Comparison of ENCODE assay signal across 13 mouse cellular contexts in the genomic region with DNA sequence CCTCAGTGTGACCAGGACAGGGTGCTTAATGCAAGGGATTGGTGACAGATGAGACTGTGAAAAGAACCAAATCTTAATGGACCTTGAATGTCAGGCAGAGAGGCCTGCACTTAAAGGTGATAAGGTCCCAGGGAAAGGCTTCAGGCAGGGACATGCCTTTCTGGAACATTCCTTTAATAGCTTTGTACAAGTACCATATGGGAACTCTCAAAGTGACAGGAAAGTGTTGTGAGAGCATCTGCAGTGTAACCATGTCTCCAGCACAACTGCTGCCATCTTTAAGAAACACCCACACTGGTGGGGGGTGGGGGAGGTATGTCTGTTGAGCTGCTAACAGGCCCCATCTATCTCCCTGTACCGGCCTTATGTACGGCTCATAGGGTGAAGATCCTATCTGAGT.
DNase-seq lines count a peak whose midpoint lies in the region; ATAC-seq and TF ChIP-seq lines count a peak whose summit lies in the region.
"Had no signal": no experiment of that assay in that cellular context is flagged by ENCODE, and none has a peak within 500 bp of the region (broad histone marks: within the 10 kb centered on the region; RNA-seq: fewer than 3 reads in every experiment).

No protein-coding gene starts in this region.

- no peaks in the 10 kb centered on the region for H3K27me3 ChIP-seq in forebrain, postnatal 0 days (ENCODE audit: insufficient read depth, low read length)
- peaks cover 20% of the 10 kb centered on the region for H3K27me3 ChIP-seq in forebrain, embryonic 11.5 days (ENCODE audit: control insufficient read depth, insufficient read depth, low read length)
- no peaks in the 10 kb centered on the region for H3K27me3 ChIP-seq in kidney, embryonic 15.5 days
- no peaks in the 10 kb centered on the region for H3K27me3 ChIP-seq in midbrain, postnatal 0 days (ENCODE audit: insufficient read depth, low read length)
- peaks cover 3% of the 10 kb centered on the region; the same call in 1 of the 2 replicates for H3K27me3 ChIP-seq in hindbrain, embryonic 12.5 days
- H3K27me3 ChIP-seq: liver, embryonic 13.5 days had no signal

- no peaks in the 10 kb centered on the region for H3K9me3 ChIP-seq in forebrain, postnatal 0 days (ENCODE audit: low read length)
- H3K9me3 ChIP-seq in forebrain, embryonic 11.5 days (ENCODE audit: control insufficient read depth, low read length): no peaks in the 10 kb centered on the region
- no peaks in the 10 kb centered on the region for H3K9me3 ChIP-seq in kidney, embryonic 15.5 days (replicated peaks)
- no peaks in the 10 kb centered on the region for H3K9me3 ChIP-seq in midbrain, postnatal 0 days (ENCODE audit: low read length)
- H3K9me3 ChIP-seq in hindbrain, embryonic 12.5 days (replicated peaks): no peaks in the 10 kb centered on the region
- H3K9me3 ChIP-seq: hindbrain, embryonic 10.5 days; liver, embryonic 13.5 days; midbrain, embryonic 10.5 days had no signal

- 77% methylated on average over 2 of the region's 2 CpGs for WGBS in forebrain, postnatal 0 days
- 89% methylated on average over 2 of the region's 2 CpGs for WGBS in forebrain, embryonic 11.5 days
- 31% methylated on average over 2 of the region's 2 CpGs for WGBS in kidney, embryonic 15.5 days
- 89% methylated on average over 2 of the region's 2 CpGs for WGBS in midbrain, postnatal 0 days
- 96% methylated on average over 2 of the region's 2 CpGs for WGBS in hindbrain, embryonic 12.5 days

- no peak overlapping the region for H3K4me2 ChIP-seq in forebrain, postnatal 0 days (ENCODE audit: low read depth)
- no peak overlapping the region for H3K4me2 ChIP-seq in forebrain, embryonic 11.5 days (ENCODE audit: low read depth, low read length, severe bottlenecking)
- H3K4me2 ChIP-seq in kidney, embryonic 15.5 days: no peak overlapping the region
- H3K4me2 ChIP-seq in midbrain, postnatal 0 days (ENCODE audit: low read depth, low read length, poor library complexity, severe bottlenecking): no peak overlapping the region
- no peak overlapping the region for H3K4me2 ChIP-seq in hindbrain, embryonic 12.5 days (replicated peaks)
- H3K4me2 ChIP-seq: liver, embryonic 13.5 days had no signal

- no peaks in the 10 kb centered on the region for H3K36me3 ChIP-seq in forebrain, postnatal 0 days (ENCODE audit: insufficient read depth)
- no peaks in the 10 kb centered on the region for H3K36me3 ChIP-seq in forebrain, embryonic 11.5 days (ENCODE audit: control insufficient read depth, insufficient read depth, low read length)
- H3K36me3 ChIP-seq in kidney, embryonic 15.5 days: no peaks in the 10 kb centered on the region
- H3K36me3 ChIP-seq in midbrain, postnatal 0 days (ENCODE audit: insufficient read depth, low read length): no peaks in the 10 kb centered on the region
- H3K36me3 ChIP-seq in hindbrain, embryonic 12.5 days: no peaks in the 10 kb centered on the region
- H3K36me3 ChIP-seq: G1E; hindbrain, embryonic 10.5 days; liver, embryonic 13.5 days; midbrain, embryonic 10.5 days had no signal

- TF ChIP-seq CTCF in forebrain, postnatal 0 days (IDR thresholded peaks at IDR 0.05; ENCODE audit: low read depth): no peak
- TF ChIP-seq CTCF in midbrain, postnatal 0 days (IDR thresholded peaks at IDR 0.05): no peak

- peaks cover 4% of the 10 kb centered on the region for H3K4me1 ChIP-seq in forebrain, postnatal 0 days (ENCODE audit: insufficient read depth)
- H3K4me1 ChIP-seq in forebrain, embryonic 11.5 days (replicated peaks; ENCODE audit: control insufficient read depth, insufficient read depth, low read length): peaks cover 14% of the 10 kb centered on the region; the same call in 1 of the 2 replicates
- peaks cover 46% of the 10 kb centered on the region for H3K4me1 ChIP-seq in kidney, embryonic 15.5 days
- no peaks in the 10 kb centered on the region for H3K4me1 ChIP-seq in midbrain, postnatal 0 days (ENCODE audit: insufficient read depth, low read length)
- H3K4me1 ChIP-seq in hindbrain, embryonic 12.5 days: peaks cover 28% of the 10 kb centered on the region
- H3K4me1 ChIP-seq: liver, embryonic 13.5 days had no signal

- H3K9ac ChIP-seq in forebrain, postnatal 0 days: no peak overlapping the region
- H3K9ac ChIP-seq in forebrain, embryonic 11.5 days (ENCODE audit: low read length): no peak overlapping the region
- no peak overlapping the region for H3K9ac ChIP-seq in kidney, embryonic 15.5 days
- H3K9ac ChIP-seq in midbrain, postnatal 0 days (replicated peaks; ENCODE audit: low read length, poor library complexity, severe bottlenecking): no peak overlapping the region
- H3K9ac ChIP-seq in hindbrain, embryonic 12.5 days: no peak overlapping the region
- H3K9ac ChIP-seq: liver, embryonic 13.5 days had no signal

- no peak overlapping the region for H3K27ac ChIP-seq in forebrain, postnatal 0 days (ENCODE audit: low read depth, low read length)
- H3K27ac ChIP-seq in forebrain, embryonic 11.5 days (ENCODE audit: low read depth, low read length): no peak overlapping the region
- H3K27ac ChIP-seq in kidney, embryonic 15.5 days: no peak overlapping the region
- H3K27ac ChIP-seq in midbrain, postnatal 0 days (ENCODE audit: low read depth, low read length): no peak overlapping the region
- no peak overlapping the region for H3K27ac ChIP-seq in hindbrain, embryonic 12.5 days
- H3K27ac ChIP-seq: hindbrain, embryonic 10.5 days; liver, embryonic 13.5 days; midbrain, embryonic 10.5 days had no signal

- peak; percentile 21 for DNase-seq in forebrain, postnatal 0 days
- no peak for DNase-seq in forebrain, embryonic 11.5 days (ENCODE audit: low spot score)
- no peak for DNase-seq in kidney, adult 11 months
- peak; percentile 21 for DNase-seq in kidney, postnatal 14 days
- peak; percentile 39 for DNase-seq in lung, postnatal 25 days (ENCODE audit: low spot score)
- DNase-seq in midbrain, postnatal 0 days (ENCODE audit: low spot score): no peak
- DNase-seq: cerebellum, postnatal 25 days; liver, embryonic 13.5 days had no signal

- peak; percentile 20; the same call in 1 of the 2 replicates for ATAC-seq in forebrain, postnatal 0 days
- no peak for ATAC-seq in forebrain, embryonic 11.5 days (replicated peaks; ENCODE audit: low FRiP score)
- ATAC-seq in kidney, embryonic 15.5 days (replicated peaks; ENCODE audit: low FRiP score): peak; percentile 44; the same call in 1 of the 2 replicates
- no peak for ATAC-seq in midbrain, postnatal 0 days (ENCODE audit: low FRiP score)
- ATAC-seq in hindbrain, embryonic 12.5 days (ENCODE audit: low FRiP score): no peak

- no peak overlapping the region for H3K4me3 ChIP-seq in forebrain, postnatal 0 days (ENCODE audit: low read depth, low read length)
- H3K4me3 ChIP-seq in forebrain, embryonic 11.5 days (ENCODE audit: low read depth, low read length): no peak overlapping the region
- H3K4me3 ChIP-seq in kidney, embryonic 15.5 days (replicated peaks): no peak overlapping the region
- no peak overlapping the region for H3K4me3 ChIP-seq in midbrain, postnatal 0 days (ENCODE audit: low read depth, low read length)
- H3K4me3 ChIP-seq in hindbrain, embryonic 12.5 days: no peak overlapping the region
- H3K4me3 ChIP-seq: hindbrain, embryonic 10.5 days; liver, embryonic 13.5 days; midbrain, embryonic 10.5 days had no signal

Comparison
In these comparisons a context has a peak if more than half of its experiments do, and no peak if none do; other contexts are left out.
1. ATAC-seq: peak in forebrain, postnatal 0 days (single experiment) and kidney, embryonic 15.5 days (single experiment); none in forebrain, embryonic 11.5 days (single experiment), midbrain, postnatal 0 days (single experiment) and hindbrain, embryonic 12.5 days (single experiment).
2. DNase-seq: peak in forebrain, postnatal 0 days (single experiment), kidney, postnatal 14 days (single experiment) and lung, postnatal 25 days (single experiment); none in forebrain, embryonic 11.5 days (single experiment), kidney, adult 11 months (single experiment) and midbrain, postnatal 0 days (single experiment).